Mouse (Mus musculus): ENCODE results near the gene Gm11559. TPM values are rescaled to one million over a fixed set of nuclear protein-coding genes. Genes with fewer than 3 reads are reported as not detected.
"Not testable (repeated sequence)": the region's sequence is repeated elsewhere in the genome, so short reads cannot be mapped to it uniquely, and the experiment has no call there.

The Gm11559 gene
- polyA plus RNA-seq, 1 experiment from 2014 or later: not detected

- H3K4me1 ChIP-seq (ENCODE audit: control insufficient read depth, insufficient read depth, low read length); H3K36me3 ChIP-seq (ENCODE audit: control insufficient read depth, insufficient read depth, low read length); ATAC-seq (ENCODE audit: low FRiP score, low TSS enrichment); H3K27ac ChIP-seq (ENCODE audit: low read depth, low read length); H3K4me2 ChIP-seq (replicated peaks; ENCODE audit: low read depth, low read length); H3K9ac ChIP-seq (ENCODE audit: low read depth, low read length); H3K9me3 ChIP-seq (ENCODE audit: control insufficient read depth, low read length); H3K4me3 ChIP-seq (ENCODE audit: low read length); H3K27me3 ChIP-seq (ENCODE audit: control insufficient read depth, insufficient read depth, low read length): not testable (repeated sequence)
- 67% methylated on average over 1 of the region's 1 CpGs for WGBS
Observed at GRCm38 (mm10) chr11:99873089-99873488, 8.8 kb downstream of the Gm11559 start, which contains the start of gene Krtap9-1. Gene Krtap9-1, plus strand, starts transcription at chr11:99873389.

- not testable (repeated sequence) for H3K27me3 ChIP-seq (ENCODE audit: control insufficient read depth, insufficient read depth, low read length); H3K4me1 ChIP-seq (ENCODE audit: control insufficient read depth, insufficient read depth, low read length); H3K4me3 ChIP-seq (ENCODE audit: low read length); ATAC-seq (ENCODE audit: low FRiP score, low TSS enrichment); H3K9me3 ChIP-seq (ENCODE audit: control insufficient read depth, low read length); H3K9ac ChIP-seq (ENCODE audit: low read depth, low read length); H3K36me3 ChIP-seq (ENCODE audit: control insufficient read depth, insufficient read depth, low read length); H3K27ac ChIP-seq (ENCODE audit: low read depth, low read length); H3K4me2 ChIP-seq (replicated peaks; ENCODE audit: low read depth, low read length)
- WGBS: 50% methylated on average over 1 of the region's 1 CpGs
Observed at GRCm38 (mm10) chr11:99878887-99879286, 14.6 kb downstream of the Gm11559 start, which contains the start of gene Gm11567. Gene Gm11567, plus strand, starts transcription at chr11:99879187.

- WGBS: 81% methylated on average over 2 of the region's 2 CpGs
Observed at GRCm38 (mm10) chr11:99907620-99908019, 43.3 kb downstream of the Gm11559 start, which contains the start of gene Krtap31-1. Gene Krtap31-1, plus strand, starts transcription at chr11:99907920.

GRCm38 (mm10) chr11:99914451-99914850 is 50.2 kb downstream of the Gm11559 start, which contains the start of gene Gm11565:
Gene Gm11565, plus strand, starts transcription at chr11:99914751.
- ATAC-seq (ENCODE audit: low FRiP score, low TSS enrichment): no peak
- H3K9ac ChIP-seq (ENCODE audit: low read depth, low read length): no peak within 1 kb of the TSS
- 93% methylated on average over 3 of the region's 3 CpGs for WGBS
- no peaks in the 10 kb centered on the region for H3K36me3 ChIP-seq (ENCODE audit: control insufficient read depth, insufficient read depth, low read length)
- H3K27me3 ChIP-seq (ENCODE audit: control insufficient read depth, insufficient read depth, low read length): no peaks in the 10 kb centered on the region
- H3K27ac ChIP-seq (ENCODE audit: low read depth, low read length): no peak within 1 kb of the TSS
- no peaks in the 10 kb centered on the region for H3K9me3 ChIP-seq (ENCODE audit: control insufficient read depth, low read length)
- H3K4me3 ChIP-seq (ENCODE audit: low read length): no peak within 1 kb of the TSS
- no peak within 1 kb of the TSS for H3K4me2 ChIP-seq (replicated peaks; ENCODE audit: low read depth, low read length)
- no peaks in the 10 kb centered on the region for H3K4me1 ChIP-seq (ENCODE audit: control insufficient read depth, insufficient read depth, low read length)

More at GRCm38 (mm10) chr11:99907620-99908019, 43.3 kb downstream of the Gm11559 start, which contains the start of gene Krtap31-1:
- H3K9me3 ChIP-seq (ENCODE audit: control insufficient read depth, low read length): no peaks in the 10 kb centered on the region
- H3K36me3 ChIP-seq (ENCODE audit: control insufficient read depth, insufficient read depth, low read length): no peaks in the 10 kb centered on the region
- no peaks in the 10 kb centered on the region for H3K27me3 ChIP-seq (ENCODE audit: control insufficient read depth, insufficient read depth, low read length)
- H3K4me1 ChIP-seq (ENCODE audit: control insufficient read depth, insufficient read depth, low read length): no peaks in the 10 kb centered on the region
- no peak within 1 kb of the TSS for H3K4me3 ChIP-seq (ENCODE audit: low read length)
- no peak for ATAC-seq (ENCODE audit: low FRiP score, low TSS enrichment)
- H3K9ac ChIP-seq (ENCODE audit: low read depth, low read length): no peak within 1 kb of the TSS
- H3K27ac ChIP-seq (ENCODE audit: low read depth, low read length): no peak within 1 kb of the TSS
- no peak within 1 kb of the TSS for H3K4me2 ChIP-seq (replicated peaks; ENCODE audit: low read depth, low read length)

Other genes with a start within 250 kb of the Gm11559 start
- not detected in 2 replicates for gene Krtap2-4, start 249.6 kb upstream of the Gm11559 start, polyA plus RNA-seq (2014; fragmentation: Nextera tagmentation; extraction: Ambion mirVana)
- not detected in 2 replicates for gene Gm11562, start 244.0 kb upstream of the Gm11559 start, polyA plus RNA-seq (2014; fragmentation: Nextera tagmentation; extraction: Ambion mirVana)
- gene Krtap4-1, start 236.2 kb upstream of the Gm11559 start, polyA plus RNA-seq (2014; fragmentation: Nextera tagmentation; extraction: Ambion mirVana): not detected in 2 replicates
- gene Krtap4-2, start 229.4 kb upstream of the Gm11559 start, polyA plus RNA-seq (2014; fragmentation: Nextera tagmentation; extraction: Ambion mirVana): not detected in 2 replicates
- not detected in 2 replicates for gene Krtap4-7, start 220.4 kb upstream of the Gm11559 start, polyA plus RNA-seq (2014; fragmentation: Nextera tagmentation; extraction: Ambion mirVana)
- not detected in 2 replicates for gene Gm11555, start 214.2 kb upstream of the Gm11559 start, polyA plus RNA-seq (2014; fragmentation: Nextera tagmentation; extraction: Ambion mirVana)
- gene Gm11563, start 205.5 kb upstream of the Gm11559 start, polyA plus RNA-seq (2014; fragmentation: Nextera tagmentation; extraction: Ambion mirVana): not detected in 2 replicates
- gene Krtap4-6, start 198.5 kb upstream of the Gm11559 start, polyA plus RNA-seq (2014; fragmentation: Nextera tagmentation; extraction: Ambion mirVana): not detected in 2 replicates
- gene Gm14190, start 173.7 kb upstream of the Gm11559 start, polyA plus RNA-seq (2014; fragmentation: Nextera tagmentation; extraction: Ambion mirVana): not detected in 2 replicates
- not detected in 2 replicates for gene Gm14180, start 130.2 kb upstream of the Gm11559 start, polyA plus RNA-seq (2014; fragmentation: Nextera tagmentation; extraction: Ambion mirVana)
- not detected in 2 replicates for gene Gm11595, start 91.6 kb upstream of the Gm11559 start, polyA plus RNA-seq (2014; fragmentation: Nextera tagmentation; extraction: Ambion mirVana)
- gene Krtap4-8, start 83.8 kb upstream of the Gm11559 start, polyA plus RNA-seq (2014; fragmentation: Nextera tagmentation; extraction: Ambion mirVana): not detected in 2 replicates
- not detected in 2 replicates for gene Krtap4-9, start 79.3 kb upstream of the Gm11559 start, polyA plus RNA-seq (2014; fragmentation: Nextera tagmentation; extraction: Ambion mirVana)
- gene Gm11596, start 71.0 kb upstream of the Gm11559 start, polyA plus RNA-seq (2014; fragmentation: Nextera tagmentation; extraction: Ambion mirVana): not detected in 2 replicates
- not detected in 2 replicates for gene Gm11569, start 65.5 kb upstream of the Gm11559 start, polyA plus RNA-seq (2014; fragmentation: Nextera tagmentation; extraction: Ambion mirVana)
- not detected in 2 replicates for gene Gm11554, start 60.0 kb upstream of the Gm11559 start, polyA plus RNA-seq (2014; fragmentation: Nextera tagmentation; extraction: Ambion mirVana)
- gene Krtap4-13, start 54.6 kb upstream of the Gm11559 start, polyA plus RNA-seq (2014; fragmentation: Nextera tagmentation; extraction: Ambion mirVana): not detected in 2 replicates
- gene Gm11564, start 48.8 kb upstream of the Gm11559 start, polyA plus RNA-seq (2014; fragmentation: Nextera tagmentation; extraction: Ambion mirVana): not detected in 2 replicates
- gene 2300003K06Rik, start 26.4 kb upstream of the Gm11559 start, polyA plus RNA-seq (2014; fragmentation: Nextera tagmentation; extraction: Ambion mirVana): not detected in 2 replicates
- not detected in 2 replicates for gene Krtap4-16, start 12.9 kb upstream of the Gm11559 start, polyA plus RNA-seq (2014; fragmentation: Nextera tagmentation; extraction: Ambion mirVana)
- gene Gm11568, start 6.6 kb upstream of the Gm11559 start, polyA plus RNA-seq (2014; fragmentation: Nextera tagmentation; extraction: Ambion mirVana): not detected in 2 replicates
- gene Krtap9-1, start 8.9 kb downstream of the Gm11559 start, polyA plus RNA-seq (2014; fragmentation: Nextera tagmentation; extraction: Ambion mirVana): not detected in 2 replicates
- not detected in 2 replicates for gene Gm11567, start 14.7 kb downstream of the Gm11559 start, polyA plus RNA-seq (2014; fragmentation: Nextera tagmentation; extraction: Ambion mirVana)
- gene Krtap31-1, start 43.4 kb downstream of the Gm11559 start, polyA plus RNA-seq (2014; fragmentation: Nextera tagmentation; extraction: Ambion mirVana): not detected in 2 replicates
- gene Gm11565, start 50.3 kb downstream of the Gm11559 start, polyA plus RNA-seq (2014; fragmentation: Nextera tagmentation; extraction: Ambion mirVana): not detected in 2 replicates
- not detected in 2 replicates for gene Krtap31-2, start 71.8 kb downstream of the Gm11559 start, polyA plus RNA-seq (2014; fragmentation: Nextera tagmentation; extraction: Ambion mirVana)
- gene Krtap9-5, start 84.0 kb downstream of the Gm11559 start, polyA plus RNA-seq (2014; fragmentation: Nextera tagmentation; extraction: Ambion mirVana): not detected in 2 replicates
- gene Krtap29-1, start 114.6 kb downstream of the Gm11559 start, polyA plus RNA-seq (2014; fragmentation: Nextera tagmentation; extraction: Ambion mirVana): not detected in 2 replicates
- not detected in 2 replicates for gene Krtap16-1, start 122.1 kb downstream of the Gm11559 start, polyA plus RNA-seq (2014; fragmentation: Nextera tagmentation; extraction: Ambion mirVana)
- gene Krtap17-1, start 129.5 kb downstream of the Gm11559 start, polyA plus RNA-seq (2014; fragmentation: Nextera tagmentation; extraction: Ambion mirVana): not detected in 2 replicates
- not detected in 2 replicates for gene Krt33a, start 151.7 kb downstream of the Gm11559 start, polyA plus RNA-seq (2014; fragmentation: Nextera tagmentation; extraction: Ambion mirVana)
- gene Krt33b, start 165.4 kb downstream of the Gm11559 start, polyA plus RNA-seq (2014; fragmentation: Nextera tagmentation; extraction: Ambion mirVana): not detected in 2 replicates
- gene Krt34, start 177.1 kb downstream of the Gm11559 start, polyA plus RNA-seq (2014; fragmentation: Nextera tagmentation; extraction: Ambion mirVana): 0.11 TPM in 1 of 2 replicates, not detected in the other
- gene Krt31, start 186.1 kb downstream of the Gm11559 start, polyA plus RNA-seq (2014; fragmentation: Nextera tagmentation; extraction: Ambion mirVana): not detected in 2 replicates
- not detected in 2 replicates for gene Krt32, start 223.8 kb downstream of the Gm11559 start, polyA plus RNA-seq (2014; fragmentation: Nextera tagmentation; extraction: Ambion mirVana)
- not detected in 2 replicates for gene Krt35, start 231.8 kb downstream of the Gm11559 start, polyA plus RNA-seq (2014; fragmentation: Nextera tagmentation; extraction: Ambion mirVana)
- gene Krt36, start 241.2 kb downstream of the Gm11559 start, polyA plus RNA-seq (2014; fragmentation: Nextera tagmentation; extraction: Ambion mirVana): 1.4 and 1.5 TPM in 2 replicates